Mouse (Mus musculus) embryonic facial prominence, embryonic 11.5 days (tissue): Measurements from ENCODE around the gene BC030867. TPM values are rescaled to one million over a fixed set of nuclear protein-coding genes. Genes with fewer than 3 reads are reported as not detected.
A peak's percentile ranks its signal among the peaks of the same experiment; 100 is the strongest.

Experiments used
- ATAC-seq: fragments of 200-750 bp; cut with Nextera tagmentation; replicated peaks from 2 replicates; pipeline ENCODE4 v1.8.0; 2017; ENCODE audit warnings: low read depth; ENCODE audit not compliant: insufficient number of reproducible peaks, low FRiP score, low TSS enrichment
- DNase-seq: peaks from one replicate; pipeline ENCODE4 v3.0.0-alpha.2; 2015; ENCODE audit warnings: low spot score
- H3K27ac ChIP-seq: fragments of 300-500 bp; sonication (generic); replicated peaks from 2 replicates; pipeline ENCODE4 v1.5.1; 2014; ENCODE audit warnings: mild to moderate bottlenecking, low read depth, low read length, control low read depth
- H3K27me3 ChIP-seq: fragments of 300-500 bp; sonication (generic); 2 replicates; pipeline ENCODE4 v1.6.1; 2014; ENCODE audit warnings: mild to moderate bottlenecking, low read length, moderate library complexity, mixed read lengths; ENCODE audit not compliant: control insufficient read depth, insufficient read depth
- H3K36me3 ChIP-seq: fragments of 300-500 bp; sonication (generic); replicated peaks from 2 replicates; pipeline ENCODE4 v1.6.1; 2014; ENCODE audit warnings: low read depth, mild to moderate bottlenecking, low read length, moderate library complexity, mixed read lengths; ENCODE audit not compliant: control insufficient read depth, insufficient read depth
- H3K4me1 ChIP-seq: fragments of 300-500 bp; sonication (generic); 2 replicates; pipeline ENCODE4 v1.6.1; 2014; ENCODE audit warnings: low read length, mixed read lengths; ENCODE audit not compliant: control insufficient read depth, insufficient read depth
- H3K4me2 ChIP-seq: fragments of 300-500 bp; sonication (generic); 2 replicates; pipeline ENCODE4 v1.6.1; 2014; ENCODE audit warnings: low read depth, mild to moderate bottlenecking, control low read depth, low read length, moderate library complexity
- H3K4me3 ChIP-seq: fragments of 300-500 bp; sonication (generic); 2 replicates; pipeline ENCODE4 v1.5.1; 2014; ENCODE audit warnings: low read depth, low read length, control low read depth
- H3K9ac ChIP-seq: fragments of 300-500 bp; sonication (generic); replicated peaks from 2 replicates; pipeline ENCODE4 v1.6.1; 2014; ENCODE audit warnings: mild to moderate bottlenecking, control low read depth, low read length
- H3K9me3 ChIP-seq: fragments of 300-500 bp; sonication (generic); replicated peaks from 2 replicates; pipeline ENCODE4 v1.6.1; 2016; ENCODE audit warnings: mild to moderate bottlenecking, low read length, inconsistent platforms, mixed read lengths; ENCODE audit not compliant: control insufficient read depth
- WGBS: fragments of 180-500 bp; shearing (Covaris S2); extraction: QIAGEN DNeasy Blood & Tissue Kit; methylation state at CpG from one replicate; pipeline ENCODE4 v1.1.7; 2014; 5-methylcytosine and 5-hydroxymethylcytosine counted together
- polyA plus RNA-seq: library from polyadenylated mRNA; unstranded; fragments of >200 nt; fragmentation: Nextera tagmentation; extraction: Ambion mirVana; gene quantifications from 2 replicates; pipeline ENCODE4 v1.2.1, GENCODE M21; 2014

The BC030867 gene
- polyA plus RNA-seq, 1 experiment from 2014 or later = 20.8 TPM

GRCm38 (mm10) chr11:102223166-102223565 lies 25.5 kb upstream of the BC030867 start:
- ATAC-seq = no peak
- H3K9me3 ChIP-seq = no peaks in the 10 kb centered on the region
- no peak overlapping the region for H3K9ac ChIP-seq
- no peak overlapping the region for H3K27ac ChIP-seq
- H3K27me3 ChIP-seq = no peaks in the 10 kb centered on the region
- no peak overlapping the region for H3K4me2 ChIP-seq
- no peaks in the 10 kb centered on the region for H3K36me3 ChIP-seq
- DNase-seq = peak; percentile 72
- H3K4me3 ChIP-seq = no peak overlapping the region
- peaks cover 24% of the 10 kb centered on the region for H3K4me1 ChIP-seq
- 38% methylated on average over 6 of the region's 6 CpGs for WGBS

DNA sequence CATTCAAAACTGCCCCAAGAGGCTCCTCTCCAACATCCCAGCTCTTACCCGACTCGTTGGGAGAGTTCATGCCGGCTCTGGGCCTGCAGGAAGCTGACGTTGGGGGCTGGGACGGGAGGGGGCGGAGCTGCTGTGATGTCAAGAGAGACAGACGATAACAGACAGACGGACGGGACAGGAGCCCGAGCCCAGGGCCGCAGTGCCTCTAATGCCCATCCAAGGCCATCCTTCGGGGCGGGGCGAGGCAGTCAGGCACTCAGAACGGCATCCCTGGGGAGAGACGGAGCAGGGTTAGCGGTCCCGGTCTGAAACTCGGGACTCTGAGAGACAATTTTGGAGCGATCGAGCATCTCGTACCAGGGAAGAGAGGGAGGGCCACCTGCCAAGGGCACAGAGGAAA lies 24.0 kb upstream of the BC030867 start:
- Histone ChIP-seq H3K4me1 (peaks cover 19% of the 10 kb centered on the region), H3K4me3 (0 out of 2 replicates have a peak overlapping the region, but pooled peaks have one; percentile 5), H3K9ac (peak overlapping the region; percentile 34), H3K9me3 (no peaks in the 10 kb centered on the region), H3K27ac (no peak overlapping the region), H3K4me2 (peak overlapping the region; percentile 42), H3K36me3 (no peaks in the 10 kb centered on the region), H3K27me3 (no peaks in the 10 kb centered on the region)
- ATAC-seq = no peak
- DNase-seq = no peak
- 8% methylated on average over 22 of the region's 22 CpGs for WGBS

- H3K4me2 ChIP-seq = peak overlapping the region; percentile 42; the same call in 1 of the 2 replicates
- no peak overlapping the region for H3K4me3 ChIP-seq
- peaks cover 19% of the 10 kb centered on the region for H3K4me1 ChIP-seq
- H3K9me3 ChIP-seq = no peaks in the 10 kb centered on the region
- DNase-seq (no peak), ATAC-seq (no peak)
- peak overlapping the region; percentile 34; the same call in 1 of the 2 replicates for H3K9ac ChIP-seq
- H3K27ac ChIP-seq = no peak overlapping the region
- no peaks in the 10 kb centered on the region for H3K36me3 ChIP-seq
- 73% methylated on average over 5 of the region's 5 CpGs for WGBS
- H3K27me3 ChIP-seq = no peaks in the 10 kb centered on the region
These were observed 23.5 kb upstream of the BC030867 start for GRCm38 (mm10) chr11:102225221-102225620.

DNA sequence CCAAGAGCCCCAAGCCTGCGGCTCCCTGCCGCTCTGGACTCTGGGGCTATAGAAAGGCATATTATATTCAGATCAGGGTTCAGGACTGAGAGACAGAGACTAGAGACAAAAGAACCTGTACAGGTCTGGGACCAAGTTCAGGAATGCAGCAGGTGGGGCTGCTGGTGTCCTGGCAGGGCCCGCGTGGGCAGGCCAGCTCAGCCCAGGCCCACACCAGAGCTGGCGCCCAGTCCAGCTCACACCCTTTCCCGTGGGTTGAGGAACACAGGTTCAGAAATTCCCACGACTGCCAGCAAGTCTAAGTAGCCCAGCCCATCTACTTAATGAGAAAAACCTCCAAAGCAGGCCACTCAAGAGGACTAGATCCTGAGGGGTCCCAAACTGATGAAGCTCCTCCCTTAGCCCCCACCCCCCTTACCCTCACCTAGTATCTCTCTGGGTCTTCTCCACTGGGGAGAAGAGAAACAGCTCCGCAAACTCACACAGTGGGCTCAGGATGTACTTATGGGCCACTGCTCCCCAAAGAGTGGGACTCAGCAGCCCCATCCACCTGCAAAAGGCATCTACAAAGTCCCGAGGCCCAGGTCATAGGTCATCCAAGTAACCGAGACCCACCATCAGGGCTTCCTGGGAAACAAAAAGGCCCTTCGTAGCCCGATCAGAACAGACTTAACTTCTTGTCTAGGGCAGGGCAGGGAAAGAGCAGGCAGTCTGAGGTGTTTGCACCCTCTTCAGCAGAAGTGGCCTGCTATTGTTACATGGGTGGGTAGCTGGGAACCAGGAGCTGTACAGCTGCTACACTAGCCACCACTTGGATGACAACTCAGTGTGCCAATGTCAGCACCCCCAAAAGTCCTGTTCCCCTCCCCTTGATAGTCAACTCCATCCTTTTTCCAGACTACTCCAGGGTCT lies 22.4 kb upstream of the BC030867 start:
- WGBS = 65% methylated on average over 12 of the region's 12 CpGs
- Histone ChIP-seq H3K4me3 (no peak overlapping the region), H3K4me2 (no peak overlapping the region), H3K36me3 (no peaks in the 10 kb centered on the region), H3K27me3 (no peaks in the 10 kb centered on the region), H3K9me3 (no peaks in the 10 kb centered on the region), H3K27ac (no peak overlapping the region), H3K4me1 (peaks cover 19% of the 10 kb centered on the region), H3K9ac (no peak overlapping the region)
- ATAC-seq = no peak
- no peak for DNase-seq

DNA sequence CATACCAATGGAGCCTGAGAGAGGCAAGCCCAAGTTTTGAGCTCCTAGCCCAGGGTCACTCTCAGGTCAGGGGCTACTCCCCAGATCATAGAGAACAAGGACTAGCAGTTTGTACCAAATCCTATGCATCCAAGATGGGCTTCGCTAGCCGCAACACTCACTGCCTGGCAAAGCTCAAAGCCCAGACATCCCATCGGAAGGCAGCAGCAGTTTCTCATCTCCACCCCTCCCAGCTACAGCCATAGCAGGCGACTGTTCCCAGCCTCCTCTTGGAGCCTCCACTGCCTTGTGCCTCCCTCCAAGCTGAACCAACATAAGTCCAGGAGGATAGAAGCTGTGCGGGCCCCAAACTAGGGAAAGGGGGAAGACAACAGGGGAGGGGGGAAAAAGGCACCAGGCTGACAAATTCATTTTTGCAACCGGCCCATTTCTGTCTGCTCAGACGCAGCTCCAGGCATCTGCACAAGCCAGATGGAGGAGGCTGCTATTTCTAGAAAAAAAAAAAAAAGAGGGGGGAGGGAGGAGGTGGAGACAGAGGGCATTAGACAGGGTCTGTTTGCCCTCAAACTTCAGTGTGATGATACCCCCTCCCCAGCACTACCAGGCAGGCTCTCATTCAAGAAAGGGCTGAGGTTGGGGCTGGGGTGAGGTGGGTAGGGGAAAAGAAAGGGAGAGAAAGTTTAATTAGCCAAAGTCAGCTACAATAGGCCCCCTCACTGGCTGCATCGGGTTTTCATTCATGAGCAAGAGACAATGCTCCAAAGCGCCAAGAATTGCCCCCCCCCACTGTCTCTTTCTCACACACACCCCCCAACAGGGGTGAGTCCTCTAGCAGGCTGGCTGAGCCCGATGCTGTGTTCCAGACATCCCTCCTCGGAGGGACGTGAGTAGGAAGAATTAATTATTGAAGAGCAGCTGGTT lies 21.2 kb upstream of the BC030867 start:
- peak overlapping the region; percentile 35; the same call in 1 of the 2 replicates for H3K27ac ChIP-seq
- no peaks in the 10 kb centered on the region for H3K36me3 ChIP-seq
- H3K9me3 ChIP-seq = no peaks in the 10 kb centered on the region
- no peak for DNase-seq
- H3K4me2 ChIP-seq = peak overlapping the region; percentile 85
- peak overlapping the region; percentile 93 for H3K4me3 ChIP-seq
- WGBS = 20% methylated on average over 12 of the region's 12 CpGs
- peak; percentile 45 for ATAC-seq
- H3K9ac ChIP-seq = peak overlapping the region; percentile 32
- peaks cover 19% of the 10 kb centered on the region for H3K4me1 ChIP-seq
- H3K27me3 ChIP-seq = no peaks in the 10 kb centered on the region

- Histone ChIP-seq H3K27me3 (no peaks in the 10 kb centered on the region), H3K27ac (no peak overlapping the region; the same call in 1 of the 2 replicates), H3K4me3 (peak overlapping the region; percentile 93), H3K4me2 (peak overlapping the region; percentile 85), H3K4me1 (peaks cover 19% of the 10 kb centered on the region), H3K9ac (peak overlapping the region; percentile 32; the same call in 1 of the 2 replicates), H3K36me3 (no peaks in the 10 kb centered on the region), H3K9me3 (no peaks in the 10 kb centered on the region)
- WGBS = 35% methylated on average over 9 of the region's 9 CpGs
- no peak for DNase-seq
- peak; percentile 6; the same call in 1 of the 2 replicates for ATAC-seq
These were observed 20.5 kb upstream of the BC030867 start for GRCm38 (mm10) chr11:102228191-102228545.

GRCm38 (mm10) chr11:102228646-102229268 lies 19.9 kb upstream of the BC030867 start:
- H3K9me3 ChIP-seq = no peaks in the 10 kb centered on the region
- DNase-seq (no peak), ATAC-seq (no peak)
- H3K4me3 ChIP-seq = peak overlapping the region; percentile 93
- H3K27me3 ChIP-seq = no peaks in the 10 kb centered on the region
- H3K4me1 ChIP-seq = peaks cover 19% of the 10 kb centered on the region
- H3K4me2 ChIP-seq = peak overlapping the region; percentile 85
- WGBS = 23% methylated on average over 7 of the region's 7 CpGs
- H3K27ac ChIP-seq = 0 out of 2 replicates have a peak overlapping the region, but pooled peaks have one; percentile 0
- H3K36me3 ChIP-seq = no peaks in the 10 kb centered on the region
- peak overlapping the region; percentile 86 for H3K9ac ChIP-seq
